Mouse (Mus musculus) liver, embryonic 14.5 days (tissue): ENCODE measurements around the gene Ier5.

ENCODE experiments used
- CTCF ChIP-seq: IDR thresholded peaks from 2 replicates; pipeline ENCODE4 v1.5.1; 2016; ENCODE audit warnings: antibody characterized with exemption, low read depth, control low read depth
- EP300 ChIP-seq: IDR thresholded peaks from 2 replicates; pipeline ENCODE4 v1.6.1; 2016; ENCODE audit warnings: antibody characterized with exemption, low read depth

DNA sequence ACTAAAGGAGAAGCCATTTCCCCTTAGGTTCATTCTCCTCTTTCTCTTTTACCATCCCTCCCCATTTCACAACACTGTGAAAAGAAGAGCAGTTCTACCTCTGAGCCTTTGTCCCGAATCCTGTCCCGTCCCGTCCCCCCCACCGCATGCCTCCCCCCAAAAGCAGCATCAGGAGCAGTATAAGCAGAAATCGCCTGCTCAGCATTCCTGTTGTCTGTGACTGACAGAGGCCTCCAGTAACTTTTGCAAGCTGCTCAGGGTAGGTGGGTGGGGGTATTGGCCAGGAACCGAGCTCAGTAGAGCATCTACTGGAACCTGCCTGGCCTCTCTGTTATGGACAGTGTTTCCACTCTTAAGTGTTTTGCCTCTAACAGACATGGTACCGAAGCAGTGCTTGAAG is 26.3 kb downstream of the Ier5 start:
- TF ChIP-seq CTCF (no peak), EP300 (no peak)
